Mouse (Mus musculus) ES-Bruce4 (cell line): ENCODE measurements around the gene Zfp871.
"Not testable (repeated sequence)": the region's sequence is repeated elsewhere in the genome, so short reads cannot be mapped to it uniquely, and the experiment has no call there.

ENCODE experiments used
- CTCF ChIP-seq: IDR thresholded peaks from one replicate; pipeline ENCODE4 v1.8.1; 2011; ENCODE audit warnings: low read depth, low read length
- EP300 ChIP-seq: IDR thresholded peaks from 2 replicates; pipeline ENCODE4 v1.6.1; 2011; ENCODE audit warnings: low read depth, low read length; ENCODE audit not compliant: insufficient read depth
- POLR2A ChIP-seq: IDR thresholded peaks from one replicate; pipeline ENCODE4 v1.8.1; 2011; ENCODE audit warnings: low read length; ENCODE audit not compliant: insufficient read depth

- TF ChIP-seq CTCF, POLR2A, EP300: not testable (repeated sequence)
Measured at GRCm38 (mm10) chr17:32722151-32722550, 65.9 kb downstream of the Zfp871 start.
